Mouse (Mus musculus) A20 (cell line): Measurements from ENCODE around the gene Gm20696.
A peak's percentile ranks its signal among the peaks of the same experiment; 100 is the strongest.

Experiments used
- DNase-seq: peaks from one replicate; pipeline ENCODE4 v3.0.0-alpha.2; 2011; ENCODE audit warnings: low read depth, low spot score

Gm20696 gene

DNA sequence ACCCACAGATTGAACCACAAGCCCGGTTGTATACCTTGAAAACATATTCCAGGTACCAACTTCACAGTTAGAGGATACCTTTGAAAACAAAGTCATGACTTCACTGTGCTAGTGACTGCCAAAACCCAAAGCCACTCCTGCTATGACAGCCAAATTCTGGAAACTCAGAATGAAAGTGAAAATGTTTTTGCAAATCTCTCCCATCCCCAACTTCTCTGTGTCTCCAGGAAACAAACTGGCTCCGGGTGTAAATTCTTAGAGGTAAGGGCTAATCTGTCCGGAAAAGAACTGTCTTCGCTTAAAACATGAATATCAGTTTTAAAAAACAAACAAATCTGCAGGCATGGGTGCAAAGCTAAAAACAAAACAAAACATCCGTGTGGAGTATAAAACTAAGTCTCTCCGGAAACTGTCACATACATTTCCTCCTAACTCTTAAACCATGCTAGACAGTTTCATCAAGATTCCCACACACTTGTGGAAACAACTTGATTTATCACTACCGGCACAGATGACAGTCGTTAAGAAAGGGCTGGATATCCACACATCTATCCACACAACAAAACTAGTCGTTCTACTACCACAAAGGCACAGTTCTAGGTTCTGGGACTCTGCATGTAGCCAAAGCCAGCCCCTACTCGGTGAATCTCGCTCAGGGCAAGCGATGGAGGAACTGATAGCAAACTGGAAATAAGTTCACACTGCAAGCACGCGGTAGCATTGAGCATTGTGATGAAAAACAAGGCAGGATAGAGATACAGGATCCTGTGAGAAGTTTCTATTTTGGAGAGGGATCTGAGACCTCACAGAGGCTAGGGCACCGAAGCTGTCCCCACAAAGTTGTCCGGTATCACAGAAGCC is 910 bp downstream of the Gm20696 start:
- DNase-seq: peak; percentile 49

DNA sequence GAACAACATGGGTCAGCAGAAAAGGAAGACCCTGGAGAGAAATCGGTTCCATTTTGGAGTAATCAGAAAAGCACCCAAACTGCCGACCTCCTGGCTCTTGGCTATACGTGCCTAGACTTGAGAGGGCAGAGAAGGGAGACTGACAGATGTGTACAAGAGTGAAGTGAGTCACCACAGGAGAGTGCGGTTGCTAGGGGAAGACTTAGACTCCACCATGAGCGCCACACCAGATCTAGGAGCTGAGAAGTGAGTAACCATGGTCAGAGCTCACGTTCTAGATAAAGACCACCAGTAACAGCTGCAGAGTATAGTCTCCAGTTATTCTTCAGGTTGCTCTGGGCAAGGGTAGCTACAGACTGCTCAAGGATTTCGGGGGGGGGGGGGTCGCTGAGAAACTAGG is 3.4 kb downstream of the Gm20696 start:
- DNase-seq: no peak

DNA sequence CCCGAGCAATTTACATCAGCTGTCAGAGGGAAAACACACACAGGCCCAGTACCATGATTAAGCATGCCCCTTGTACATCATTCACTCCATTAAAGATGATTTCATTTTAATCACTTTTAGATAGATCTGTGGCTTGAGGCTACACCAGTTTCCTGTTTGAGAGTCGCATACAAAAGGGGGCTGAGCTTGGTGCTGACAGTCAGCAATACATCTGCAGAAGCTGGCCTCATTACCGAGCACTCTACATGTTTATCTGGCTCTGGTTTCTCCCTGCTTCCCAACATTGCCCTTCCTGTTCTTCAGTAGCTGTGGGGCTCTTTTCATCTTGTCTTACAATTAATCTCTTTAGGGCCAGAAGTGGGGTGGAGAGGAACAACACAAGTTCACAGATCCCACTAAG is 6.2 kb downstream of the Gm20696 start:
- DNase-seq: no peak

DNA sequence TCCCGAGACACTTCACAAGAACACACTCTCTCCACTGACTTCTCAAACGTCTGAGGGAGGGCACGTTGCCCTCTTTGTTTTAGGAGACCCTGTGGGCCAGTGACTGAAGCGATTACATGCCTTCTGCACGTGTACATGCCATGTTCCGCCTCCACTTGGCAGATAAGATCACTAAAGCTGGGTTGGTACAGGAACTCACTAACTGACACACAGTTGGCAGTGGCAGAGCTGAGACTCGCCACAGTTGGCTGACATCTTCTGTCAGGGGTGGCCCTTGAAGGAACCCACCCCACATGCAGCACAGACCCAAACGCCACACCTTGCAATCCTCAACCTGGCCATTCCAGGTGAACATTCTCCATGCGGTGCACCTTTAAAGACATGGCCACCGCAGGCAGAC is 8.0 kb downstream of the Gm20696 start:
- DNase-seq: no peak

DNA sequence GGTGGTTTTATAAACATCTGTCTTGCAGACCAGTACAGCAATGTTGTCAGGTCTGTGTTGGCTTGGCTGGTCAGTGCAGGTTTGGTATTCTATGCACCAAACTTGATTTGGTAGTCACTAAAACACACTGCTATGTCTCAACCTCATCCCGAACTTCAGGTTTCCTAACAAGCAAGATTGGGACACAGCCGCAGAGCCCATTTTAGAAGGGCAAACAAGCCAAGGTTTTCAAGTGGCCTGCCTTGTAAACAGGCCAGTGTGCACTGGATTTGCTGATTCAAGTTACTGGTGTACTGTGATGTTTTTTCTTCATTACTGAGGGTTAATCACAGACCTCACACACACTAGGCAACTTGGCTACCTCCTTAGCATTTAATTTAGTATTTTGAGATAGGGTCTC is 10.5 kb downstream of the Gm20696 start:
- DNase-seq: no peak

DNA sequence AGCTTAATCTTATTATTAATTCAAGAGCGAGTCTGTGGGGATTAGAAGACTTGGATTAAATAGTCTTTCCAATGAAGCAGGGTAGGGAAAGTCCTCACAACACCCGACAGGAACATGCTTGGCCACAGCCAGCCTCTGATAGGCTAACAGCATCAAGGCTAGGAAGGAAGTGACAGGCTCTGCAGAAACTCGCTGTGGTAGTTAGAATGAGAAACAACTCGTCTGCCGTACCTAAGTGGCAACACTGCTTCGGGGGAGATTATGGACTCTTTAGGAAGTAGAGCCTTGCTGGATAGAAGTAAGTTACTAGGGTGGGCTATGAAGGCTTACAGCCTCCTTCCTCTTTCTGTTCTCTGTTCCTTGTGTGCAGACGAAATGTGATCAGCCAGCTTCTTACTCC is 11.1 kb downstream of the Gm20696 start:
- DNase-seq: peak; percentile 56

DNA sequence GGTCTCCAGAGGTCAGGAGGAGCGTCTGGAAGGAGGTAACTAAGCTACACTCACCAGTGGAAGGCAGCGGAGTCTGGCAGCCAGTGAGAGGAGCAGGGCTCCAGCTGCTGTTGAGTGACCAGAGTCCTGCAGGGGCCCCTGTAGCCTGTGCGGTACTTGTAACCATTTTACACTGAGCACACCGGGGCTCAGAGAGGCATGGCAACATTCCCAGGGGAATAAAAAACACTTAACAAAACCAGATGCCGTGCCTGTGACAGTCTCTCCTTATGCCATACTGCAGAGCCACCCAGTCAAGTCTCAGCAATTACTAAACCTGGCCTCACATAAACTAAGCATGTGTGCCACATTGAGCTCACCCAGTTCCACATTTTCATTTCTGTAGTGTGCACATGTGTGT is 12.3 kb downstream of the Gm20696 start:
- DNase-seq: no peak

DNA sequence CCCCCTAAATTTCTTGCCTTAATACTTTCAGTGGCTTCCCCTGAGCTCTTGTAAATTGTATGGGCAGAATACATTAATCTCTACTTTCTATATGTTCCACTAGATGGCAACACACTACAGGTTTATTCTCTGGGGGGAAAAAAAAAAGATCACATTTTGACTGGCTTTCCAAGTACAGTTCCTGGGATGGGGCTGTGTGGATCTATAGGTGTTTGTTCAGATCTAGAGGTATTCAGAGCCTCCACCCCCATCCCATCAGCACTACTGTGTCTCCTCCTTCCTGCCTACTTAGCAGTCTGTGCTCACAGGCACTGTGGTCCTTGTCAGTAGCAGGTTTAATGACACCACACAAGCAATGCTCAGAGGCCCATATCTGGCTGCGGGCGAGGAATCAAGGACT is 14.3 kb downstream of the Gm20696 start:
- DNase-seq: no peak

DNA sequence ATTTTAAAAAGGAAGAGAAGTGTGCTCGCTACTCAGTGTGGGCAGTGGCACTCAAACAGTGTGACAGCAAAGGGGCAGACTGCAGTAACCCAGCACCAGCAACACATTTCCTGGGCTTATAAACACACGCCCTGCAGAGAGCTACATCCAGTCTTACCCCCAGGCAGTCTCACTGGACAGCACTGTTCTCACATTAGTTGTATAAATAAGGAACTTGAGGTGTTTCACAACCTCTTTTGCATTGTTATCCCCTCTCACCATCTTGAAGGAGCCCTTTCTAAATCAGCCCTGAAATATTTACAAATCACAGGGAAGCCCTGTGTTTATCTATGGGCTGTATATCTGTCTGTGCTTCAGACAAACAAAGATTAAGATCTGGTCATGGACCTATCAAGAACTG is 17.3 kb downstream of the Gm20696 start:
- DNase-seq: peak; percentile 43

DNA sequence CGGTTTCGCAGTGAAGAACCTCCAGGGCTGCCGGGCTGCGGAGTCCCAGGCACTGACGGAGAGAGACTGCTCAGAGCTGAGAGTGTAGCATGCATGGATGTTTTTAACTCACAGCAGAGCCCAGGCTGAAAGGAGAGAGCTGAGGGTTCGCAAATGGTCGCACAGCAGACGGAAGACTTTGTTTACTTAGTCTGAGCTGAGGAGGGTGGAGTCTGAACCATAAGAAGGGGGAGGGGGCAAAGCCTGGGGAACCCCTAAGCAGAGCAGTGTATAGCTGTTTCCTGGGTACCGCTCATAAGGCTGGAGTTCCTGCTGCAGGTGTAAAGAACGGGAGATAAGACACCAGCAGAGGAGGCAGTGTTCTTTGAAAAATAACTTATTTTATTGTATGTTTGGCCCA is 20.3 kb downstream of the Gm20696 start:
- no peak for DNase-seq

DNA sequence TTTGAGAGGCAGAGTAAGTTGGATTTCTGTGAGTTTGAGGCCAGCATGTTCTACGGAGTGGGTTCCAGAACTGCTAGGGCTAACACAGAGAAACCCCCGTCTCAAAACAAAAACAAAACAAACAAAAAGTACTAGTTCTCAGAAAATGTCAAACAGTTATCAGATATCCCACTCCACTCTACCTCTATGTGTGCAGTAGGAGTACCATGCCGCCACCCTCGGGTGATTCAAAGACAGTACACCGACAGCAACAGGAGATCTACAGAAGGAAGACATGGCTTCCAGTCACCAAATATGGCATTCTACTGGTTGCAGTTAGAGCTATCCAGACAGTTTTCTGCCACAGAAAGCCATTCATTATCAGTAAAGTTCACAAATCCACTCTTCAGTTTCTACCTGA is 21.7 kb downstream of the Gm20696 start:
- DNase-seq: peak; percentile 26

DNA sequence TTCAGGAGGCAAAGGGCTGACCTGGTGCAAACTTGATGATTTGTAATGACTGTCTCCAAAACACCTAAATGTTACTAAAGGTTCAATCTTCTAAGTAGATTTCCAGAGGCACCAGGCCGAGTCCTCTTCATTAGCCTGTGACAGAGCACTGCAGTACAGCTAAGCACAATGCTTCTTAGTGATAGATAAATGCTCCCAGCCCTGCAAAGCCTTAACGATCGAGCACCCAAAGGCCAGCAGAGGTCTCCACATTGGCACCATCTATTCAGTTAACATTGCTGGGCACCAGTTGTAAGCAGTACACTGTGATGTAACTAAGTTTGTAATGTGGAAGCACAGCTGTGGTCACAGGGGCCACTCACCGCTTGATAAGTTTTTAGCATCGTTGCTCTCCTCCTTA is 22.2 kb downstream of the Gm20696 start:
- no peak for DNase-seq

DNA sequence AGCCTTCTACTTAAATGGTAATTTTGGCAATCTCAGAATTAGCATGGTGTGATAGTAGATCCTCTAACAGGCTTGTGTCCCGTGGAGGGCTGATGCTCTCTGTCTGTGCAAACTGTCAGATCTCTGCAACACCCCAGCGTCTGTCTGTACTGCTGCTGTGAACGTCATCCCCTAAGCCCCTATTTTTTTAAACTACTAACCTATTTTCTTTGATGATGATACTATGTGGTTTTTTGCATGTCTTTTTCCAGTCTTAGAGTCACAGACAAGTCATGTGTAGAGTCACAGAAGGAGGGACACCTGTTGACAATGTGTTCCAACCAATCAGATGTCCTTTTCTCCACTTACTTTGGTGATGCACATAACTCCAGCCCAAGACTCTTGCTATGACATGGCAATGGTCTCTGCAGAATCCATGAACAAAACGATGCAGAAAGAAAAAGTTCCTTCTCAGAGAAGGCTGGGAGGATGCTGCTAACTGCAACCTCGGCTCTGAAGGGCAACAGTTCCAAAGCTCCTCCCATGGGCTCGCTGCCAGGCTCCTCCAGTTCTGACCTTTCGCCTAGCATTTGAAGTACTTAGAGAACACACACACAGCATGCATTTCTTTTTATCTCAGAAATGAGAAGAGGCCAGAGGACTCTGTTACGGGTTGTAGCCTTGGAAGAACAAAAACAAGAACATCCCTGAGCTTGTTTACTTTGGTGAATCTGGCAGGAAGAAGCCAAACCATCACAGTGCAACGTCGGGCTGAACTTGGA is 23.0 kb downstream of the Gm20696 start:
- no peak for DNase-seq

DNA sequence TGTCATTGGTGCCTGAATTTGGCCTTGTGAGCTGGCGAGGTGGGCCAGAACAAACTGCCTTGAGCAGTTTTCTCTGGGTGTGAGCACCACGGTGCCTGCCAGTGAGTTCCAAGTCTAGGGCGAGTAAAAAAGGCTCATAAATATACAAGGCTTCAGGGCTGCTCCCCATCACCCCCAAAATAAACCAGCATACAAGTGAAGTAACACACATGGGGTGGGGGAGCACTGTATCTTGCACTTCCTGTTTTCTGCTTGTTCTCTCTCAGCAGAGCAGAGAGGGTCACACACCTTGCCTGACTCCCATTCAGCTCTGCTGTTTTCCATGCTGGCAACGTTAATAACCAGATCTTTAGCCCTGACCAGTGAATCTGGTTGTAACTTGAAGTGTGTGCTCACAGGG is 29.1 kb downstream of the Gm20696 start:
- DNase-seq: peak; percentile 62

DNA sequence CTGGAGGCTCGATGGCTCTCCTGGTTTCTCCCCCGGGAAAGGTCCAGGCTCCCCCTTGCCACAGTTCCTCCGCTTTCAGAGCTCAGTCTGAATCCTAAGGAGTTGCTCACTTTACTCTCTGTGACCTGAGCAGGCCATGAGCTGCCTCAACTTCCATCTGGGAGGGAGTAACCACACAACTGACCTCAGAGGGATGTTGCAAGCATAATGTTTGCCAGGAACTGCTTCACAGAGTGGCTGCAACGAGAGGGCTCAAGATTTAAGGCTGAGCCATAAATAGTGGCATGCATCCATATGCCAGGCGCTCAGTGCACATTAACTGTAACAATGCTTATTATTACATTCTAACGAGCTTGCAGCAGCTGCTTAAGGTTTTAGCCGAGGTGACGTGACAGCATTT is 29.8 kb downstream of the Gm20696 start:
- DNase-seq: no peak

DNA sequence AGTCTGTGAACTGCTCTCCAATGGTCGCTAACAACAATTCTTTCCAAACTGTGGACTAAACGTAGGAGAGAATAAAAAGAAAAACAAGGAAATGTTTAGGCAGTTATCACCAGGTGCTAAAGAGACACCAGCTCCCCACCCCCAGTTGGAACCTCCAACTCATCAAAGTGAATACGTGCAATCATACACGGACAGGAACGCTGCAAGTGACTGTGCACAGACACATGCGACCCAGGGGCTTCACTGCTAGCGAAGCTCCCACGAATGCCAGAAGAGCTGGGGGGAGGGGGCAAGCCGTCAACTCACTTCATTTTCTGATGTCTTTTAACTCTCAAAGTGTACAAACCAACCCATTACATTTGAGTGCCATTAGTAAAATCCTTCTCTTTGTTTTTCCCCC is 30.5 kb downstream of the Gm20696 start:
- no peak for DNase-seq

DNA sequence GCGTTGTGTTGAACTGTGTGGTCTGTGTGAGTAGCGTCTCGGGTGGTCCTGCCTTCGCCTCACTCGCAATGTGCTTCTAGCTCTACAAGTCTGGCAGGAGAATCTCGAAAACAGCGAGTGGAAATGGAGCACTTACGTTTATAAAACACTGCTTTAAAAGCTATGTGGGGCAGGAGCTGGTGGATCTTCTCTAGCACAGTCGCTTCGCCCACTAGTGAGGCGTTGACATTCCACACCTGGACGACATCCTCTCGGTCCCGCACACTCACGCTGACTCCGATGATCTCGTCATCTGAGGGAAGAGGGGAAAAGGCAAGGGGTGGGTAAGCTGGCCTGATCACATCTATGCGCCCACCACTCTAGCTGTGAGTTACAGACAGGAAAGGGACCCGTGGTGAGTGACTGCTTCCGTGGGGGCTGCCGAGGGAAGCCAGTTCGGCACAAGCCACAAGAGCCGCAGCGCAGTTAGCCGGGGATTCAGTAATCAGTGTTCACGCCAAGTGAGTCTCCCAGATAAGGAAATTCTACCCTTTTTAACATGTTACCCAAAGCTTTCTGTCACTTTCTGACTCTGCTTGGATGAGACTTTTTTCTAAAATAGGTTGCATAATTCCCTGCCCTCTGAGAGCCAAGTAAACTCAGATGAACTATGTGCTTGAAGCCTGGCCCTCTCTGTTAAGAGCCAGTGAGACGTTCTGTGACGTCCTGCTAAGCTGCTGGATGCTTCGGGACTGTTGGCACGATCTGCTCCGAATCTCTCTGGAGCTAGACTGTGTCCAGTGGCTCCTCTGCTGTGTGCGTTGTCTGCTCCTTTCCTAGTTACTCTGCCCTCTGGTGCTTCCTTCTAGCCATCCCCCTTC is 34.2 kb downstream of the Gm20696 start:
- DNase-seq: no peak

DNA sequence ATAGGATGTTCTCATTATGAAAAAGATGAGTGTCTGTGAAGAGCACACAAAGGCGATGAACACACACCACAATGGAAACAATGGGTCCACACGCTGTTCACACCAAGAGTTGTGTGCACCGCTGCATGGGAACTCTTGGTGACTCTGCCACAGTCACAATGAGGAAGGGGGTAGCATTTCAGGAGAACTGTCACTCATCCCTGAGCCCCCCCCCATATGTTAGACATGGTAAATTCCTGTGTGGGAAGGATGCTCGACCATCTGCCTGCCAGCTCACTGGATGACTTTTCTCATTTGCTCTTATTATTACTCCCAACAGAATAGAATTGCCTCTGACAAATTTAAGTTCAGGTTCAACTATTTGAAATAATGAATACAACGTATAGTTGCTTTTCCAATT is 35.0 kb downstream of the Gm20696 start:
- no peak for DNase-seq

DNA sequence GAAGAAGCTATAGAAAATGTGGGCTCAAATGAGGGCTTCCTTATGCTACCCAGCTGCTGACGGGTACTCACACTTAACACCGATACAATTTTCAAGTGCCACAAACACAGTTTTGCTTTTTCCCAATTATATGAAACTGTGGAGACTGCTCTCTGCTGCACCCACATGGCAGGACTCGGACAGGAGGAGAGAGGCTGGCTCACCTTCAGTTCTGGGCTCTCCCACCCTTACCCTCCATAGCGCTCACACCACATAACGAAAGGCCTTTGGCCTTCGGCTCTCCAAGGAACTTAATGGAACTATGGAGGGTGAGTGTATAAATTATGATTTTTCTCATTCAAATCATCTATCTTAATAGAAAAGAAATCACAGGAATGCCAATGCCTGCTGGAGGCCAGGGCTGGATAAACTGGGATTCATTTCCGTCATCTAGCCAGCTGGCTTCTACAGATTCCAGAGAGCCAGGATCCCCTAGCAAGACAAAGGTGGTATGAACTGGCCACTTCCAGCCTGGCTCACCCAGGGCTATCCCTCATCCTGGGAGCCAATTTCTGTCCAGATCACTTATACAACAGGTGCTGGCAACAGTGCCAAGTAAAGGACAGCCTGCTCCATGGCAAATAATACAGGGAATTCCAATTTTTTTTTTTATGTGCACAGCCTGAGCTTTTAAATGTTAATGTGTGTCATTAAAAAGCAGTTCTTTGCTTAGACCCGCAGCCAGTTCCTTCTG is 36.7 kb downstream of the Gm20696 start:
- no peak for DNase-seq

DNA sequence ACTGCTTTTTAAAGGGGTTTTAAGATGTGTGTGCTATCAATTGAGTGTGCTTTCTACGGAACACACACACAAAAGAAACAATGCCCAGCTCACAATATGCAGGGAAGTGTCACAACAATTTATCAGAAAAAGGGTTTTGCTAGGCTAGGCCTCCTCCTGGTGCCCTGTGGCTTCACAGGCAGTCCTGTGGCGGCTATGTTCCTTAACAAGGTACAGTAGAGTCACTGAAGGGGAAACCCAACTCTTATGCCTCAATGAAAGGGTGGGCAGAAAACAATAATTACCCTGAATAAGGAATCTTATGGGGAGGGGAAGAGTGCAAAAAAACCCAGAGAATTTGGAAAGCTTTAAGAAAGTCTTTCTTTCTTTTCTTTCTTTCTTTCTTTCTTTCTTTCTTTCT is 40.2 kb downstream of the Gm20696 start:
- no peak for DNase-seq

DNA sequence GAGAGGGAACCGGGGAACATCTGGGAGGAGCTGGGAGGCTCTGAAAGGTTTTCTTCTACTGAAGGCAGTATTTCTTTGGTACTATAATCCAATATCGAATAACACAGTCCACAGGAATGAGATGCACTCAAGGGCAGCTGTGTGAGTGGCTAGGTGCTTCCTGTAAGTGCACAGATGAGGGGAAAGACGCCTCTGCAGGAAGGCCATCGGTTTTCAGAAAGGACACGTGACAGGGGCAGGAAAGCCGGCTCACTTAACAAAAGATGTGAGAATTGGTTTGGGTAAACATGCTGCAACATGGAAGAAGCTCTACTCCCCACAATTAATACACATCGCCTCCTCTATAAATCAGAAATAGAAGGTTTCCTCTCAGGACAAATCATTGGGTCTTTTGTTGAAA is 40.8 kb downstream of the Gm20696 start:
- no peak for DNase-seq

DNA sequence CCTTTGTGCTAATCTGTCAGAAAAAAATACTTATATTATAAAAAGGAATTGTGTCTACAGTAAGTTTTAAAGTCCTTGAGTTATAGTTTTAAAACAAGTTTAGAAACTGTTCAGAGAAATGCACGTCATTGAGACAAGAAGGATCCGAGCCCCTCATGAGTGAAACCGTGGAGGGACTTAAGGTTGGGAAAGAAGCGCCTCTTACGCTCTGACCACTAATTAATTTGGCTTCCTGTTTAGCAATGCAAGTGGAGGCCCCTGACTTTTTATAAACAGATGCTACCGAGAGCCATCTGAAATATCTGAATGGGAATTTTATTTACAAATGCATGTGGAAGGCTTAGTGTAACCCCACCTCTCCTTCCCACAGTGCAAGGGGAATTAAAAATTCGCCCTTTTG is 41.3 kb downstream of the Gm20696 start:
- DNase-seq: no peak
